Mouse (Mus musculus): Measurements from ENCODE around the gene Mei4.

DNA sequence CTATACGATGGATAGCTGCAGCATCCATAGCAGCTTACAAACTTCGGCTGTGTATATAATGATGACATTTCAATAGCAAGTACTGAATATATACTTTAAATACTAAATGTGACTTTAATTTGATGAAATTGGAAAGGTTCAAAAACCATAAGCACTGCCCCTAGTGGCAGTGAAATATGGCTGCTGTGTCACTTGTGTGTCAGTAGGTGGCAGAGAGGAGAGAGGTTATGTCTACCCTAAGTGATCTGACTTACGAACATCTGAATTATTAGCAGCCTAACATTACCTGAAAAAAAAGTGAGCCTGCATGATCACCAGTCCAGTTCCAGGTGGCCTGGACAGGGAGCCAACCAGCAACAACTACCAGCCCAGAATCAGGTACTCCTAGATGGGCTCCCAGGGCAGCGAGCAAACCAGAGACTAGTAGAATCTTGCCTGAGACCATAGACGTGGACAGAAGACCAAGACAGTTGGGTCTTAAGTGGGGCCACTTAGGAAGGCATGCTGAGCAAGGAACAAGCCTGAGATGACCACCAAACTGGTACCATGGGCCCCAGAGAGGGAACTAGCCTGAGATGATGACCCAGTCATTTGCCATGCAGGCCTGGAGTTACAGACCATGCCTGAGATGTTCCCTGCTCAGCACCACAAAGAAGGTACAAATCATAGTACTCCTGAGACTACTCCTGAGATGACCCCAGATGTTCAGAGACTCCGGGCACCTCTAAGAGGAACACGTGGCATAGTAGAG is 384.4 kb downstream of the Mei4 start:
- TF ChIP-seq CTCF (IDR thresholded peaks at IDR 0.05; ENCODE audit: extremely low read depth, insufficient read depth, low read length) (peak; percentile 50; the same call in 1 of the 2 replicates), POLR2A (IDR thresholded peaks at IDR 0.05; ENCODE audit: extremely low read depth, insufficient read depth, low read length) (no peak)

Data from cortical plate, adult 2 months (tissue).